Mouse (Mus musculus) liver, embryonic 14.5 days (tissue): ENCODE measurements around the gene Creb3l2. TPM values are rescaled to one million over a fixed set of nuclear protein-coding genes. Genes with fewer than 3 reads are reported as not detected.

Source experiments
- ATAC-seq: fragments of 200-750 bp; cut with Nextera tagmentation; 2 replicates; pipeline ENCODE4 v1.8.0; 2017; ENCODE audit warnings: moderate number of reproducible peaks, mild to moderate bottlenecking, moderate library complexity; ENCODE audit not compliant: insufficient read depth
- DNase-seq, 3 experiments: peaks; one replicate each; pipeline ENCODE4 v3.0.0-alpha.2; 2012 to 2013; ENCODE audit warnings: low read depth in 3 of 3, low spot score in 3 of 3
- H3K27ac ChIP-seq: fragments of 300-500 bp; sonication (generic); 2 replicates; pipeline ENCODE4 v1.5.1; 2014; ENCODE audit warnings: moderate library complexity, mild to moderate bottlenecking, control low read depth, inconsistent platforms
- H3K27me3 ChIP-seq: fragments of 300-500 bp; sonication (generic); 2 replicates; pipeline ENCODE4 v1.6.1; 2014; ENCODE audit warnings: mild to moderate bottlenecking, low read length, moderate library complexity; ENCODE audit not compliant: control insufficient read depth, insufficient read depth
- H3K36me3 ChIP-seq: fragments of 300-500 bp; sonication (generic); replicated peaks from 2 replicates; pipeline ENCODE4 v1.6.1; 2014; ENCODE audit warnings: low read depth; ENCODE audit not compliant: control insufficient read depth, insufficient read depth
- H3K4me1 ChIP-seq, 2 experiments: fragments of 200-500 bp in 1 of 2; fragments of 300-500 bp in 1 of 2; sonication (generic) in 1 of 2; replicated peaks; 2 replicates each; pipeline ENCODE4 v1.6.1; 2012 to 2014; ENCODE audit warnings: antibody characterized with exemption in 1 of 2, inconsistent platforms in 1 of 2, low read length in 1 of 2; ENCODE audit not compliant: control insufficient read depth in 2 of 2, insufficient read depth in 2 of 2
- H3K4me2 ChIP-seq: fragments of 300-500 bp; sonication (generic); 2 replicates; pipeline ENCODE4 v1.6.1; 2014; ENCODE audit warnings: low read depth, mild to moderate bottlenecking, control low read depth, moderate library complexity
- H3K4me3 ChIP-seq, 2 experiments: fragments of 200-500 bp in 1 of 2; fragments of 300-500 bp in 1 of 2; sonication (generic) in 1 of 2; 2 replicates each; pipeline ENCODE4 v1.5.1; 2012 to 2014; ENCODE audit warnings: low read depth in 2 of 2, low read length in 2 of 2, mild to moderate bottlenecking in 2 of 2, control low read depth in 1 of 2, inconsistent platforms in 1 of 2, moderate library complexity in 1 of 2; ENCODE audit not compliant: insufficient read depth in 1 of 2
- H3K9ac ChIP-seq: fragments of 300-500 bp; sonication (generic); replicated peaks from 2 replicates; pipeline ENCODE4 v1.6.1; 2014; ENCODE audit warnings: mild to moderate bottlenecking, control low read depth, moderate library complexity
- H3K9me3 ChIP-seq: fragments of 300-500 bp; sonication (generic); 2 replicates; pipeline ENCODE4 v1.6.1; 2016; ENCODE audit warnings: low read length, mixed read lengths; ENCODE audit not compliant: control insufficient read depth
- CTCF ChIP-seq: IDR thresholded peaks from 2 replicates; pipeline ENCODE4 v1.5.1; 2016; ENCODE audit warnings: antibody characterized with exemption, low read depth, control low read depth
- EP300 ChIP-seq: IDR thresholded peaks from 2 replicates; pipeline ENCODE4 v1.6.1; 2016; ENCODE audit warnings: antibody characterized with exemption, low read depth
- WGBS: fragments of 180-500 bp; shearing (Covaris S2); extraction: QIAGEN DNeasy Blood & Tissue Kit; methylation state at CpG from one replicate; pipeline ENCODE4 v1.1.7; 2014; ENCODE audit not compliant: insufficient replicate concordance; 5-methylcytosine and 5-hydroxymethylcytosine counted together
- polyA plus RNA-seq, 2 experiments: library from polyadenylated mRNA; depleted of rRNA in 1 of 2; stranded (reverse) in 1 of 2; unstranded in 1 of 2; fragments of >200 nt; fragmentation: Nextera tagmentation in 1 of 2; extraction: Ambion mirVana in 1 of 2; gene quantifications; 2 replicates each; pipeline versions ENCODE4 v1.2.1 to v1.2.3; 2012 to 2014

Creb3l2 gene
- polyA plus RNA-seq, 2 experiments, result 1.9 to 2.7 TPM

DNA sequence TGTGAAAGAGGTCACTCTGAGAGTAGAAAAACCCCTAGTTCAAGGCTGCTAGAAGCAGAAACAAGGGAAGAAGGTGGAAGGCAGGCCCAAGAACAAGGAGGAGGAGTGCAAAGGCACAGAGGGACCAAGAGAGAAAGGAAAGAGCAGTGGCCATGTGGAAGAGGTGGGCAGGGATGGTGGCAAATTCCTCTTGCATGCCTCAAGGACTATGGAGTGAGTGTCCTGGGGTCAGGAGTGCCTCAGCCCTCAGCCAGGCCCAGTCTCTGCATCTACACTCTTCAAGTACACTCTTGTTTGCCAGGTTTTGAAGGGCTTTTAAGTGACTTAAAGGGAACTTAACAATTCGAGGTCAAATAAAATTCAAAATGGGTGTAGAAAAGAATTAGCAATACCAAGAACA is 18.6 kb downstream of the Creb3l2 start:
- WGBS, result 22% methylated on average over 1 of the region's 1 CpGs
- Histone ChIP-seq H3K4me2 (no peak overlapping the region), H3K27ac (no peak overlapping the region), H3K27me3 (no peaks in the 10 kb centered on the region), H3K9ac (no peak overlapping the region), H3K4me1 (peaks cover 0 to 4% of the 10 kb centered on the region in 2 experiments; a peak in 1 of 4 replicates), H3K36me3 (no peaks in the 10 kb centered on the region), H3K4me3 (no peak overlapping the region), H3K9me3 (no peaks in the 10 kb centered on the region)
- ATAC-seq (no peak), DNase-seq (no peak)
- TF ChIP-seq CTCF (no peak), EP300 (no peak)

DNA sequence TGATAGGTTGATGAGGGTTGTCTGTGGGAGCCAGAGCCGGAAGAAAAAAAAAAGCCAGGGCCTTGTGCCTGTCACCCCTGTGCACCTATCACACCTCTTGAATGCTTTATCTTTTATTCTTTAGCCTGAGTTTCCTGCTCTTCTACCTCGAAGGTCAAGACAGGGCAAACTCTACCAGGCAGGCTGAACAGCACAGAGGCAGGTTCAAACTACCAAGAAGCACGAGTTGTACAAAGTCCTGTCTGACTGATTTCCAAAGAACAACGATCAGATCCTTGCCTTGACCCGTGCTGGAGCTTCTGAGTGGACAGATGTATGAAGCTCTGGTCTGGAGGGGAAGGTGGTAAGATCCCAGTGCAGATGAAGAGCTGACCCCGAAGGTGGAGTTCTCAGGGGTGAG is 20.8 kb downstream of the Creb3l2 start:
- WGBS, result 58% methylated on average over 6 of the region's 6 CpGs
- H3K9ac ChIP-seq, result no peak overlapping the region
- H3K27me3 ChIP-seq, result no peaks in the 10 kb centered on the region
- no peaks in the 10 kb centered on the region for H3K9me3 ChIP-seq
- no peak overlapping the region for H3K27ac ChIP-seq
- TF ChIP-seq CTCF, result no peak
- TF ChIP-seq EP300, result no peak
- H3K36me3 ChIP-seq, result no peaks in the 10 kb centered on the region
- H3K4me1 ChIP-seq, result peaks cover 0 to 3% of the 10 kb centered on the region in 2 experiments; a peak in 1 of 4 replicates
- no peak overlapping the region for H3K4me3 ChIP-seq
- ATAC-seq, result no peak
- DNase-seq, result no peak
- H3K4me2 ChIP-seq, result no peak overlapping the region

DNA sequence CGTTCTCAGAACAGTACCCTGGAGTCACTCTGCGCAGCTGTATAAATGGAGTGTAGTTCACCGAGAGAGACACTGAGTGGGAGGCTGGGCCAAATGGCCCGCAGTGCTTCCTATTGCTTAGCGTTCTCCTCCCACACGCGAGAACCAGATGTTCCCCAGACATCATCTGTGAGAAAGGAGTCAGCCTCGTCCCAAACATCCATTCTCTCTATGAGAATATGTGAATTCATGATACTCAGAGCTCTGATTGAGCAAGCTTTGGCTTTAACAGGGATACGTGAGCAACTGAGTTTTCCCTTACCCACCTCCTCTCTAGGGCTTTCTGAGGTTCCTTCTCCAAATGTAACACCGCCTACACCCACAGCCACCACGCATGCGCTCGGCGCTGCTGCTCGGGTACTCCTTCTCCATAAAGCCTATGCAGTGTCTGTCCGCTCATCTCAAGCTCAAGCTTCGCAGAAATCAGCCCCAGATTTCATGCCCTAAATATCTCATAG is 22.5 kb downstream of the Creb3l2 start:
- TF ChIP-seq CTCF (no peak), EP300 (no peak)
- no peaks in the 10 kb centered on the region for H3K9me3 ChIP-seq
- WGBS, result 60% methylated on average over 17 of the region's 17 CpGs
- no peaks in the 10 kb centered on the region for H3K36me3 ChIP-seq
- ATAC-seq, result no peak
- no peaks in the 10 kb centered on the region for H3K27me3 ChIP-seq
- H3K4me2 ChIP-seq, result no peak overlapping the region
- no peak overlapping the region for H3K27ac ChIP-seq
- H3K9ac ChIP-seq, result no peak overlapping the region
- no peak overlapping the region for H3K4me3 ChIP-seq
- no peak for DNase-seq
- H3K4me1 ChIP-seq, result no peaks in the 10 kb centered on the region

DNA sequence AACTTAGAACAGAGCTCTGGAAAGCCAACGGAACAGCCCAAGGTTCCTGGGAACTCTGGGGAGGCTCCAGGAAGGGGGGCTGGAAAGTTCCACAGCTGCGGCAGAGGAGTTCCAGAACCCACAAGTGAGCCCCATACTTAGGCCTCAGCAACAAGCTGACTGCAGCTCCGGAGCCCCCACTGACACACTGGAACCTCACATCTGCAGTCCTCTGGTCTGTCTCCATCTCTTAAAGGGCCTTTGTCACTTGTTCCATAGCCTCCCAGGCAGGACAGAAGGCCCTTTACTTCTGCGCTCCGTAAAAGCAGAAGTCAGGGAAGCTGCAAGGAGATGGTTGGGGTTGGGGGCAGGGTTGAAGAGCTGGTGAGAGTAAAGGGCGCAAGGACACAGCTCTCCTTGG is 23.0 kb downstream of the Creb3l2 start:
- TF ChIP-seq EP300 (no peak), CTCF (no peak)
- Histone ChIP-seq H3K27me3 (no peaks in the 10 kb centered on the region), H3K4me1 (no peaks in the 10 kb centered on the region), H3K9me3 (no peaks in the 10 kb centered on the region), H3K36me3 (no peaks in the 10 kb centered on the region), H3K9ac (no peak overlapping the region), H3K27ac (no peak overlapping the region), H3K4me3 (no peak overlapping the region), H3K4me2 (no peak overlapping the region)
- DNase-seq (no peak), ATAC-seq (no peak)
- WGBS, result 52% methylated on average over 6 of the region's 6 CpGs

DNA sequence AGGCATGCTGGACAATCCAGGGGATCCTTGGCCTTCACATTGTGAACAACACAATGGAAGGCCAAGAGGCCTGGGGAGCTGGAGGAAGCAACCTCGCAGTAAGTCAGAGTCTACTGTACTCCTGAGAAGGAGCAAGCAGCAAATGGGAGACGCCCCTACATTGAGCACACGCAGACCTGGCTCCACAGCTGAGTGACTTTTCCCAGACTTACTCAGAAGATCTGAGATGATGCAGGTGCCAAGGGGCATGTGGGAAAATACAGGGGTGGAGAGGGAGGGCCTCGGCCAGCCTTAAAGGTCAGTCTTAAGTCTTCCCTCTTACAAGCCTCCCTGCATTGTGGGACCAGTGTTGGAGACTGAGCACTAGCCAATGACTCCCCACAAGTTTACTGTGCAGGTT is 25.2 kb downstream of the Creb3l2 start:
- 58% methylated on average over 4 of the region's 4 CpGs for WGBS
- no peaks in the 10 kb centered on the region for H3K36me3 ChIP-seq
- H3K9ac ChIP-seq, result no peak overlapping the region
- no peak overlapping the region for H3K4me2 ChIP-seq
- no peak for ATAC-seq
- TF ChIP-seq CTCF, result no peak
- TF ChIP-seq EP300, result no peak
- no peak overlapping the region for H3K4me3 ChIP-seq
- DNase-seq, result no peak
- no peaks in the 10 kb centered on the region for H3K27me3 ChIP-seq
- no peaks in the 10 kb centered on the region for H3K4me1 ChIP-seq
- H3K27ac ChIP-seq, result no peak overlapping the region
- H3K9me3 ChIP-seq, result no peaks in the 10 kb centered on the region
